In the genomic region with DNA sequence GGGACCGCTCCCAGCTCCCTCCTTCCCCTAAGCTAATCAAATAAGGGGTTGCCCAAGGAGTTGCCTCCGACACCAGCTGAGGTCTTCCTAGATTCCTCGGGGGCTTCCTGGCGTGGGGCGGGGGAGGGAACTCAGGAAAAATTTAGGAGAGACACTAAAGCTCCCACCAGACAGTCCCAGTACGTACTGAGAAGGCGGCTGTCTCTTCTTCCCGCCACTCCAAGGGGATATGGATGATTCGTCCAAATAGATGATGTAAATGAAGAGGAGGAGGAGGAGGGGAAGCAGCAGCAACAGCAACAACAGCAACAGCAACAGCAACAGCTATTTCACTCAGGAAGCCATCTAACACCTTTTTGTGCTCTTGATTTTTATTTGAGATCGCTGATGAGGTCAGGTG, we compare ENCODE assay signal across 23 mouse cellular contexts. TPM values are rescaled to one million over a fixed set of nuclear protein-coding genes. Genes with fewer than 3 reads are reported as not detected.
A peak's percentile ranks its signal among the peaks of the same experiment; 100 is the strongest.
DNase-seq lines count a peak whose midpoint lies in the region; ATAC-seq and TF ChIP-seq lines count a peak whose summit lies in the region.
"Had no signal": no experiment of that assay in that cellular context is flagged by ENCODE, and none has a peak within 500 bp of the region (broad histone marks: within the 10 kb centered on the region; RNA-seq: fewer than 3 reads in every experiment).

No protein-coding gene starts in this region.

- H3K4me2 ChIP-seq in midbrain, embryonic 11.5 days: peak overlapping the region; percentile 33
- H3K4me2 ChIP-seq in midbrain, embryonic 14.5 days (ENCODE audit: low read length): no peak overlapping the region
- H3K4me2 ChIP-seq in hindbrain, embryonic 12.5 days (replicated peaks): peak overlapping the region; percentile 32
- H3K4me2 ChIP-seq in stomach, embryonic 15.5 days: no peak overlapping the region; the same call in 1 of the 2 replicates
- H3K4me2 ChIP-seq: embryonic facial prominence, embryonic 13.5 days; heart, embryonic 13.5 days; liver, embryonic 15.5 days had no signal

- peaks cover 90% of the 10 kb centered on the region for H3K27me3 ChIP-seq in midbrain, embryonic 11.5 days (ENCODE audit: control insufficient read depth, insufficient read depth, low read length)
- peaks cover 85% of the 10 kb centered on the region for H3K27me3 ChIP-seq in midbrain, embryonic 14.5 days (ENCODE audit: control insufficient read depth, insufficient read depth, low read length)
- H3K27me3 ChIP-seq in hindbrain, embryonic 12.5 days: peaks cover 84% of the 10 kb centered on the region
- peaks cover 53% of the 10 kb centered on the region for H3K27me3 ChIP-seq in stomach, embryonic 15.5 days (replicated peaks)
- peaks cover 15% of the 10 kb centered on the region for H3K27me3 ChIP-seq in thymus, adult 2 months (ENCODE audit: control insufficient read depth, insufficient read depth, low read length)

- no peak overlapping the region for H3K4me3 ChIP-seq in midbrain, embryonic 11.5 days (ENCODE audit: low read depth, low read length)
- H3K4me3 ChIP-seq in midbrain, embryonic 14.5 days (replicated peaks; ENCODE audit: low read depth, low read length): no peak overlapping the region
- no peak overlapping the region; the same call in 1 of the 2 replicates for H3K4me3 ChIP-seq in hindbrain, embryonic 12.5 days
- H3K4me3 ChIP-seq in stomach, embryonic 15.5 days (replicated peaks): 0 out of 2 replicates have a peak overlapping the region, but pooled peaks have one; percentile 5
- no peak overlapping the region for H3K4me3 ChIP-seq in thymus, adult 2 months (ENCODE audit: control insufficient read depth, insufficient read depth, low read length)
- H3K4me3 ChIP-seq: embryonic facial prominence, embryonic 13.5 days; gastrocnemius, adult 2 months; heart, embryonic 13.5 days; liver, embryonic 15.5 days had no signal

- no peak for ATAC-seq in midbrain, embryonic 11.5 days (ENCODE audit: low FRiP score)
- no peak for ATAC-seq in midbrain, embryonic 14.5 days (ENCODE audit: low FRiP score, low TSS enrichment)
- no peak for ATAC-seq in hindbrain, embryonic 12.5 days (ENCODE audit: low FRiP score)
- no peak for ATAC-seq in stomach, embryonic 15.5 days (ENCODE audit: insufficient read depth, low FRiP score, low read depth)
- ATAC-seq: forebrain, postnatal 0 days; lung, postnatal 0 days had no signal

- no peak overlapping the region for H3K9ac ChIP-seq in midbrain, embryonic 11.5 days (ENCODE audit: low read length)
- no peak overlapping the region for H3K9ac ChIP-seq in midbrain, embryonic 14.5 days (replicated peaks; ENCODE audit: low read length)
- H3K9ac ChIP-seq in hindbrain, embryonic 12.5 days: no peak overlapping the region; the same call in 1 of the 2 replicates
- no peak overlapping the region for H3K9ac ChIP-seq in stomach, embryonic 15.5 days
- H3K9ac ChIP-seq: embryonic facial prominence, embryonic 13.5 days; forebrain, postnatal 0 days; heart, embryonic 13.5 days; liver, embryonic 15.5 days had no signal

- H3K27ac ChIP-seq in midbrain, embryonic 11.5 days (ENCODE audit: low read depth, low read length): no peak overlapping the region
- H3K27ac ChIP-seq in midbrain, embryonic 14.5 days (replicated peaks; ENCODE audit: low read depth, low read length): no peak overlapping the region
- H3K27ac ChIP-seq in hindbrain, embryonic 12.5 days: no peak overlapping the region
- no peak overlapping the region for H3K27ac ChIP-seq in stomach, embryonic 15.5 days
- no peak overlapping the region for H3K27ac ChIP-seq in thymus, adult 2 months (ENCODE audit: control insufficient read depth, insufficient read depth, low read length)
- H3K27ac ChIP-seq: embryonic facial prominence, embryonic 13.5 days; gastrocnemius, adult 2 months; heart, embryonic 13.5 days; liver, embryonic 15.5 days had no signal

- no peak for TF ChIP-seq POLR2A in thymus, adult 2 months (IDR thresholded peaks at IDR 0.05; ENCODE audit: control insufficient read depth, extremely low read depth, insufficient read depth, low read length, poor library complexity)

- DNase-seq in midbrain, embryonic 11.5 days (ENCODE audit: low spot score, missing footprints): peak; percentile 93
- no peak for DNase-seq in midbrain, embryonic 14.5 days
- DNase-seq in neural tube, embryonic 10.5 days (ENCODE audit: extremely low spot score, low spot score): peak; percentile 40
- DNase-seq in thymus, adult 2 months: no peak
- DNase-seq in adrenal gland, adult 8-10 months: no peak
- DNase-seq: adrenal gland, postnatal 10 days; cerebellum, adult 11-12 months; gastrocnemius, adult 2 months; heart, postnatal 4 days; kidney, adult 18-20 months; kidney, postnatal 14 days had no signal

- TF ChIP-seq CTCF in thymus, adult 2 months (IDR thresholded peaks at IDR 0.05; ENCODE audit: borderline replicate concordance, control insufficient read depth, extremely low read depth, insufficient read depth, low read length, poor library complexity): no peak

- WGBS in midbrain, embryonic 11.5 days: 0% methylated on average over 10 of the region's 10 CpGs
- under 1% methylated on average over 10 of the region's 10 CpGs for WGBS in midbrain, embryonic 14.5 days
- WGBS in hindbrain, embryonic 12.5 days: 3% methylated on average over 10 of the region's 10 CpGs
- WGBS in stomach, embryonic 15.5 days: 6% methylated on average over 10 of the region's 10 CpGs
- WGBS in thymus, adult 2 months: 20% methylated on average over 10 of the region's 10 CpGs

- no peaks in the 10 kb centered on the region for H3K36me3 ChIP-seq in midbrain, embryonic 11.5 days (ENCODE audit: control insufficient read depth, insufficient read depth, low read length)
- H3K36me3 ChIP-seq in midbrain, embryonic 14.5 days (ENCODE audit: control insufficient read depth, insufficient read depth, low read length): no peaks in the 10 kb centered on the region
- H3K36me3 ChIP-seq in hindbrain, embryonic 12.5 days: no peaks in the 10 kb centered on the region
- H3K36me3 ChIP-seq in stomach, embryonic 15.5 days: no peaks in the 10 kb centered on the region
- no peaks in the 10 kb centered on the region for H3K36me3 ChIP-seq in thymus, adult 2 months (ENCODE audit: control insufficient read depth, insufficient read depth, low read length)
- H3K36me3 ChIP-seq: embryonic facial prominence, embryonic 13.5 days; heart, embryonic 13.5 days; liver, embryonic 15.5 days had no signal

- H3K9me3 ChIP-seq in midbrain, embryonic 11.5 days (ENCODE audit: control insufficient read depth, low read length): no peaks in the 10 kb centered on the region
- no peaks in the 10 kb centered on the region for H3K9me3 ChIP-seq in midbrain, embryonic 14.5 days (ENCODE audit: control insufficient read depth, low read length)
- H3K9me3 ChIP-seq in hindbrain, embryonic 12.5 days (replicated peaks): no peaks in the 10 kb centered on the region
- no peaks in the 10 kb centered on the region for H3K9me3 ChIP-seq in stomach, embryonic 15.5 days
- H3K9me3 ChIP-seq: embryonic facial prominence, embryonic 13.5 days; heart, embryonic 13.5 days; liver, embryonic 15.5 days had no signal

- peaks cover 18% of the 10 kb centered on the region for H3K4me1 ChIP-seq in midbrain, embryonic 11.5 days (ENCODE audit: control insufficient read depth, insufficient read depth, low read length)
- no peaks in the 10 kb centered on the region; the same call in 1 of the 2 replicates for H3K4me1 ChIP-seq in midbrain, embryonic 14.5 days (ENCODE audit: control insufficient read depth, insufficient read depth, low read length)
- peaks cover 2% of the 10 kb centered on the region; the same call in 1 of the 2 replicates for H3K4me1 ChIP-seq in hindbrain, embryonic 12.5 days
- peaks cover 3% of the 10 kb centered on the region; the same call in 1 of the 2 replicates for H3K4me1 ChIP-seq in stomach, embryonic 15.5 days
- H3K4me1 ChIP-seq in thymus, adult 2 months (replicated peaks; ENCODE audit: control insufficient read depth, insufficient read depth, low read length): no peaks in the 10 kb centered on the region
- H3K4me1 ChIP-seq: liver, embryonic 15.5 days had no signal

RNA-seq across cellular contexts. Expression of a gene that starts 7.1 kb away (rescaled TPM):
- polyA plus RNA-seq in midbrain, embryonic 11.5 days (2014; fragmentation: Nextera tagmentation; extraction: Ambion mirVana): 9.3 and 10.5 TPM in 2 replicates
- polyA plus RNA-seq in midbrain, embryonic 14.5 days (2014; fragmentation: Nextera tagmentation; extraction: Ambion mirVana): 2.8 and 3.1 TPM in 2 replicates
- 18.4 and 18.9 TPM in 2 replicates for polyA plus RNA-seq in hindbrain, embryonic 12.5 days (2016; fragmentation: Nextera tagmentation; extraction: Ambion mirVana)
- 5.2 and 7.9 TPM in 2 replicates for polyA plus RNA-seq in stomach, embryonic 15.5 days (2015; fragmentation: Nextera tagmentation; extraction: Ambion mirVana)
- polyA plus RNA-seq in thymus, adult 2 months (2012; rRNA removed): 0.05 TPM in 1 of 2 replicates, not detected in the other
- under 1 TPM in 2 of 4 experiments, not detected in 2; 0.09 to 0.10 TPM for total RNA-seq in adrenal gland, adult 8-10 months (2022)
- total RNA-seq: gastrocnemius, adult 2 months; granulocyte monocyte progenitor cell, adult 5-6 weeks; heart, postnatal 4 days; megakaryocyte progenitor cell, adult 5-6 weeks; MEL had no signal
- polyA plus RNA-seq: liver, embryonic 15.5 days; small intestine, adult 2 months; thymus, postnatal 0 days had no signal

Comparison
In these comparisons a context has a peak if more than half of its experiments do, and no peak if none do; other contexts are left out.
1. DNase-seq: peak in midbrain, embryonic 11.5 days (single experiment) and neural tube, embryonic 10.5 days (single experiment); none in midbrain, embryonic 14.5 days (single experiment), thymus, adult 2 months (single experiment) and adrenal gland, adult 8-10 months (single experiment).
2. H3K4me2 ChIP-seq: peak in midbrain, embryonic 11.5 days (single experiment) and hindbrain, embryonic 12.5 days (single experiment); none in midbrain, embryonic 14.5 days (single experiment) and stomach, embryonic 15.5 days (single experiment).